Mouse (Mus musculus): ENCODE results near the gene Vmn2r38.
"Not testable (repeated sequence)": the region's sequence is repeated elsewhere in the genome, so short reads cannot be mapped to it uniquely, and the experiment has no call there.

Gene Vmn2r38

DNA sequence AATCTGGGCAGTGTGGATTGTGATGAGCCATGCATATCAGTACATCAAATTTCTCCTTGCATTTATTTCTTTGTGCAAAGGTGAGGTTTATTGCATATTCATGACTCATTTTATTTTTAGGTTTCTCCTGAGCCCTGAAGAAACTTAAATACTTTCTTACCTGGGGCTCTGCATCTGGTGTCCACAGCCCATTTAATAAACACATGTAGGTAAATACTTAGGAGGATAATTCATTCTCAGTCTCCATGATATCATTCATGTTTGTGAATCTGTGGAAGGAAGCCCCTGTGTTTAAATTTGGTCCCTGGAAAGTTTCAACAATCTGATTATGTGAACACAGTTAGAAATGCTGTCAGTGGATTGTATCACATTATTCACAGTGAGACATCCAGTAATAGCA is at the start of gene Vmn2r38:
Gene Vmn2r38 (minus strand): TSS at position 101 of the 400 bp plus-strand sequence.
- not testable (repeated sequence) for DNase-seq

DNA sequence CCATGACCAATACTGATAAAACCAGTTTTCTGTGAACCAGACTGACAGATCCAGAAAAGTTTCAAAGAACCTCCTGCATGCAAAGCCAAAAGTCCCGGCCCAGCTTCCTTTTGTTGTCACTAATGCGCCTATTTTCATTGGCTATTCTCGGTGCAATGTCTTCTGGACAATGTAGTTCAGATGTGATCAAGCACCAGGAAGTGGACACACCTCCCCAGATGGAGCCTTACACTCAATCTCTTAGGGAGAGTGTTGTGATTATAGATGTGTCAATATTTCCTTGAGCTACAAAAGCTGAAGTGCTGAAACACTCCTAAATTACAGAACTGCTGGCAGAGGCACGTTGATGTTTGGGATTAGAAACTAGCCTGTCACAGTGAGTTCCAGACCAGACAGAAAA is 32.3 kb downstream of the Vmn2r38 start:
- DNase-seq: not testable (repeated sequence)

DNA sequence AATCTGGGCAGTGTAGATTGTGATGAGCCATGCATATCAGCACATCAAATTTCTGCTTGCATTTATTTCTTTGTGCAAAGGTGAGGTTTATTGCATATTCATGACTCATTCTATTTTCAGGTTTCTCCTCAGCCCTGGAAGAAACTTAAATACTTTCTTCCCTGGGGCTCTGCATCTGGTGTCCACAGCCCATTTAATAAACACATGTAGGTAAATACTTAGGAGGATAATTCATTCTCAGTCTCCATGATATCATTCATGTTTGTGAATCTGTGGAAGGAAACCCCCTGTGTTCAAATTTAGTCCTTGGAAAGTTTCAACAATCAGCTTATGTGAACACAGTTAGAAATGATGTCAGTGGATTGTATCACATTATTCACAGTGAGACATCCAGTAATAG is 67.0 kb downstream of the Vmn2r38 start, which contains the start of gene Vmn2r39:
Gene Vmn2r39 (minus strand): TSS at position 101 of the 400 bp plus-strand sequence.
- DNase-seq: not testable (repeated sequence)

All from right cerebral cortex, postnatal 4 days (tissue).